Mouse (Mus musculus) cerebellum, adult 8-10 months (tissue): ENCODE measurements at regions not wholly inside any gene's neighbourhood (a gene's known extent, or its start where the extent isn't known, plus 50 kb on each side); places are given as distances from the start of the nearest gene placed in this dataset.

Source experiments
- DNase-seq: peaks from one replicate; pipeline ENCODE4 v3.0.0; 2022

- no peak for DNase-seq
Measured at GRCm38 (mm10) chr13:34576392-34576791, 76.9 kb downstream of the Pxdc1 start.

- no peak for DNase-seq
Measured at GRCm38 (mm10) chr13:34575997-34576314, 77.3 kb downstream of the Pxdc1 start.

DNA sequence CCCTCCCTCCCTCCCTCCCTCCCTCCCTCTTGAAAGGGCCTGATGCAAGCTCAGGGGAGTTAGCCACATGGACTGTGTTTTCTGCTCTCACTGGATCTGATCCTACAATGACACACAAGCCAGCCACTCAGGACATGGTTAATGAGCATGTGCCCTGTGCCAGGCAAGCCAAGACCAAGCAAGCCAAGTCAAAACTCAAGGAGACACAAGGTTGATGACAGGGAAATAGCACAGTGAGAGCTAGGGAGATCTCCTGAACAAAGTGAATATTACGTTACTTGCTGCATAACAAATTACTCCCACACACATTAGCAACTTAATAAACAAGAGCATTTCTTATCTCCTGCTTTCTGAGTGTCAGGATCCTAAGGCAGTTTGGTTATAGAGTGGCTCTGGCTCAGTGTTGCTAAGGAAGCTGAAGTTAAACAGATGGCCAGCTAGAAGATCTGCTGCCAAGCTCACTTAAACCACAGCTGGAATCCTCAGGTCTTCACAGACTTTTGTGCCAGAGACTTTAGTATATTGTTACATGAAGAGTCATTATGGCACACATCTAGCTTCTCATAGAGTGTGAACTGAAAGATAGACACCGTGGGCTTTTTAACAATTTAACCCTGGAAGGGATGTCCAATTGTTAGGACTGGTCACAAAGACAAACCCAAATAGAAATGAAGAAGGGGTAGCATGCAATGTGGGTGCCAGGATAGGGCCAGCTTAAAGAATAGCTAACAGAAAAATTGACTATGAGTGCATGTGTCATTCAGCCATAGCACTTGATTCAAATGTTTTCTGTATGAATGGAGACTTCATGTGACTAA, 77.9 kb downstream of the Pxdc1 start:
- DNase-seq, result no peak

DNA sequence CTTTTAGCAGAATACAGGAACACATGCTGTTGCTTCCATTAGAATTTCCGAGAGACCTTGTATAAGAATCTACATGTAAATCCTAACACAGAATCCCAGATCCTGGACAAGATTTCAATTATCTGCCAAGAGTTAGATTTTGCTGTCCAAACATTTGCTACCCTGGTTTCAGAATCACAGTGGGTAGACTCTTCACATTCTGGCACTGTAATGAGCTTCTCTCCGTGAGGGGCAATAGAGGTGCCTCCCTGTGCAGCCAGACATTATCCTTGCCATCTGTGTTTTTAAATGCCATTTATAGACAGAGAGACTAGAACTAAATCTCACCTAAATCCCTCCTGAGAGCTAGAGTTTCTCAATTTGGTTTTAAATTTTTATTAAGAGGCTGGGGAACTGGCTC, 84.0 kb downstream of the Pxdc1 start:
- no peak for DNase-seq

DNA sequence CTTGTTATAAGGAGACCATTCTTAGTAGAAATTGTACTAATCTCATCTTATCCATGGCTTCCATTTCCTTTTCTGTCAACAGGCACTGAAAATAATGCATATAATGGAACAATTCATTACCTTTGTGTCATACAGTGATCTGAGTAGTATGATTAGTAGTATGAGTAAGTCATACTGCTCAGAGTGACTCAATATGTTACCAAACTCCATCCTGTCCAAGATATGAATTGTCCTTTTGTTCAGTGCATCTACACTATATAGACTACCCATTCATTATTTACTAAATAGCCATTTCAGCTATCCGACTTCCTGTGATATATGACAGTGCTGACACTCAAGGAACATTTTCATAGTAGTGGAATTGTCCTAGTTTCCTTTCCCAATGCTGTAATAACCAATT, 86.6 kb downstream of the Pxdc1 start:
- DNase-seq, result no peak

- no peak for DNase-seq
Measured at GRCm38 (mm10) chr13:34550130-34550884, 103.0 kb downstream of the Pxdc1 start.

GRCm38 (mm10) chr13:34540646-34541045, 112.6 kb downstream of the Pxdc1 start:
- DNase-seq, result no peak

DNA sequence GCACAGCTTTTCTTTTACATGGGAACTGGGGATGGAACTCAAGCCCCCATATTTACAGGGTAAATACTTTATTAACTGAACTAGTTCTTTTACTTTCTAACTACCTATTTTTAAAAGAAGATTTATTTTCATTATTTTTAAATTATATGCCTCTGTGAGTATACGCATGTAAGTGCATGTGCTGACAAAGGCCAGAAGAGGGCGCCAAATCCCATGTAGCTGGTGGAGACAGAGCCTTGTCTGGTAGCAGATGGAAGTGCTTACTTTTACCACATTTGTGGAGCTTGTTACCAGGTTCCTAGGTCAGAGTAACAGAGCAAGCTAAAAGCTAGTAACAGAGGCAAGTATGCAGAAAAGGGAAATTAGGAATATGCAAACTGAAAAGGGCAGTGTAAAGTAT, 119.4 kb downstream of the Pxdc1 start:
- no peak for DNase-seq

DNA sequence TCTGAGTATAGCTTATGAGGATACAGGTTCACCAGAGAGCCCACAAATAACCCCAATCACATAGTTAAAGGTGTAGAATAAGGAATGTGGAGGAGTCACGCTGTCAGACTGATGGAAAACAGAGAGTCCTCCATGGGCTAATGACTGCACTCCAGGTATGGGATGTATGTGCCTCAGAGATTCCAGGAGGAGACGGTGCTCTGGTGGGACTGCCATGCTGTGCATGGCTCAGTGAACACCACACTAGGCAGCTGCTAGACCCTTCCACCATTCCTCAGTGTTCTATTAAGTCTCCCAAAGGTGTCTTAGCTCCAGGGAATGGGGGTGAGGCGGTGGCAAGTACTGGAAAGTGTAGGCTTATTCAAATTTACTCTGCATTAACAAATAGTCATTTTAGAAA, 142.0 kb downstream of the Pxdc1 start:
- no peak for DNase-seq

GRCm38 (mm10) chr13:34507224-34507623, 146.1 kb downstream of the Pxdc1 start:
- DNase-seq, result no peak

GRCm38 (mm10) chr13:34505861-34506260, 147.4 kb downstream of the Pxdc1 start:
- no peak for DNase-seq

DNA sequence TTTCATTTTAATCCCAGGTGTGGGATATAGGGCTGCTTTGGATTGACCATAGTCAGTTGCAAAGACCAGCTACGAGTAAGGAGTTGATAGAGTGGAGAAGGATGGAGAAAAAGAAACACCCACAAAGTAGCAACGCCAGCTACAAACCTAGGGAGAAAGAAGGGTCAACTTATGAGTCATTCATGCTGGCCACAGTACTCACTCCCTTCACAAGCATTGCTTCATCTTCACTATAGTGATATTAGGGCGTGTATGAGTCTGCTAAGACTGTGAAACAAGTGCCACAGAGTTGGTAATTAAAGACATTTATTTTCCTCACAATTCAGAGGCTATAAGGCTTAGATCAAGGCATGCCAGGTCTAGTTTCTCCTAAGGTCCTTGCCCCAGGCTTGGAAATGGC, 148.4 kb downstream of the Pxdc1 start:
- no peak for DNase-seq

DNA sequence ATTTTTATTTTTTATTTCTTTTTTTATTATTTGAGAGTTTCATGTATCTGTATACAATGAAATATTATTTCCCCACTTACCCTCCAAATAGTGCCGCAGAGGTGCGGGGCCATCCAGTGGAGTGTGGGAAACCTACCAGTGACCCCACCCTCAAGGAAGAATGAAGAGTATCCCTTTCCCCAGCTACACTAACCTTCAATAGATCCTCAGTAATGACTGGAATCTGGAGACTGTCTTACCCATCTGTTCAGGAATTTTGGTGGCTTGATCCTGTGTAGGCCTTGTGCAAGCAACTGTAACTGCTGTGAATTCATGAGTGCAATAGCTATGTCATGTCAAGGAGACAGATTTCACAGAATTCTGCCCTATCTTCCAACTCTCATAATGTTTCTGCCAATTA, 153.9 kb upstream of the Slc22a23 start:
- DNase-seq, result no peak

- DNase-seq, result no peak
Measured at GRCm38 (mm10) chr13:34497667-34498066, 152.7 kb upstream of the Slc22a23 start.

DNA sequence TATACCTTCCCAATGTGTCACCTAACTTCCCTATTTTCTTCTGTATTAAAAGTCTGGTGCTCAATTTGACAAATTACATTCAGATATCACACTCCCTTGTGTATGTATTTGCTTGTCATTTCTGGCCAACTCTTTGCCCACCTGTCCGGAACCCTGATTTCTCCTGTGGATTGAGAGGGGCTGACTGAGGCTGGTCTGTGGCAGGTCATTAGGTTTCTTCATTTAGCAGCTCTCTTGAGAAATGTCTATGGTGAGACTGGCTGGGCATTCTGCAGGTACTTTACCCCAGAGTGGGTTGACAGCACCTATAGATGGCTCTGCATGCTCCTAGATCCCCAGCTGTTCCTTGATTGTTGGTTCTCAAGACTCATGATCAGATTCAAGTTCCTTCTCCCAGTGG, 139.8 kb upstream of the Slc22a23 start:
- DNase-seq, result no peak

GRCm38 (mm10) chr13:34481461-34481860, 136.5 kb upstream of the Slc22a23 start:
- no peak for DNase-seq

DNA sequence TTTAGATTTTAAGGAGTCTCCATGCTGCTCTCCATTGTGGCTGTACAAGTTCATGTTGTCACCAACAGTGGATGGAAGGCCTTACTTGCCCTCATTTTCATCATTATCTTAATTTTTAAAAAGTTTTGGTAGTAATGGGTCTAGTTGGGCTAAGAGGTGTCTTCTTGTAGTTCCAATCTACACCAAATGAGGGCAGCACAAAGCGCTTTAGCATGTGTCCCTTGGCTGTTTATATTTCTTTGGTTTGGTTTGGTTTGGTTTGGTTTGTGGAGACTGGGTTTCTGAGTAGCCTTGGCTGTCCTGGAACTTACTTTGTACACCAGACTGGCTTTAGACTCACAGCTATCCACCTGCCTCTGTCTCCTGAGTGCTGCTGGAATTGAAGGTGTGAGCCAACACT, 125.4 kb upstream of the Slc22a23 start:
- no peak for DNase-seq

DNA sequence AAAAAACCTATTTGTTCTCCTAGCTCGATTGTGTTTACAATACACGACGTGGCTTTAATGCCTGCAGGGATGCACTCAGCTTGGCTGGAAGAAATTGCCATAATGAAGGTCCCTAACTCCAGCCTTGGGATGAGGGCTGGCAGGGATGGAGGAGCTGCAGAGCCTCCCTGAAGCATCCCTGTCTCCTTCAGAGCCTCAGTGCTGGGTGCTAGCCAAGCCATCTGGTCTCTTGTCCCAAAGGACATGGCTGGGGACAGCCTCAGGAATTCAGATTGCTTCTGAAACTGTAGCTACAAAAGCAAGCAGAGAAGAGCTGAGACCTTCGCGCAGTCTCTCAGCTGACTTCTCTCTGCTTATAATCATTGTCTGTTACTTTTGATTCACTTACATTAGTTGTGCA, 124.6 kb upstream of the Slc22a23 start:
- DNase-seq, result peak; percentile 69

DNA sequence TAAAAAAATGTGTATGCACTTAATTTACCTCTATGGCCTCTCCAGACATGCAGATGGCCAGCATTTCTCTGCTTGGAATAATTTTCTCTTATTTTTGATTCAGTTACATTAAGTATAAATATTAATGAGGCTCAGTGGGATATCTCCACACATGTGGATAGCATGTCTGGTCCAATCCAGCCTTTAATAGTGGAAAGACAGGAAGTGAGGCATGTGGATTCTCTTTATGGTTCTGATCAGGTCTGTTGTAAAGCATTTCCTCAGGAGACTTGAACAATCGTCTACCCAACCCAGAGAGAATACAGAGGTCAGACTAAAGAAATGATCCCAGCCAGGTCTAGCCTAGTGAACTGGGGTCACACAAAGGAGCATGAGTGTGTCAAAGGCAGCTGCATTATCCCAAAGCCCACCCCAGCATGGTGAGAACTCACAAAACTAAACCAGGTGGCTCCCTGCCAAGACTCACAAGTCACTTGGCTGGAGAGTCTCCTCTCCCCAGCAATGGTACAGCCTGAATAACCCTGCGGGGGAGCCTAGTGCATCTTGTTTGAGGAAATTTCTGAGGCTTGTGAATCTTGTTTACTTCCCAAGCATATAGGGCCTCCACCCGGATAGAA, 123.3 kb upstream of the Slc22a23 start:
- DNase-seq, result no peak

GRCm38 (mm10) chr13:34465862-34466430, 121.0 kb upstream of the Slc22a23 start:
- no peak for DNase-seq

DNA sequence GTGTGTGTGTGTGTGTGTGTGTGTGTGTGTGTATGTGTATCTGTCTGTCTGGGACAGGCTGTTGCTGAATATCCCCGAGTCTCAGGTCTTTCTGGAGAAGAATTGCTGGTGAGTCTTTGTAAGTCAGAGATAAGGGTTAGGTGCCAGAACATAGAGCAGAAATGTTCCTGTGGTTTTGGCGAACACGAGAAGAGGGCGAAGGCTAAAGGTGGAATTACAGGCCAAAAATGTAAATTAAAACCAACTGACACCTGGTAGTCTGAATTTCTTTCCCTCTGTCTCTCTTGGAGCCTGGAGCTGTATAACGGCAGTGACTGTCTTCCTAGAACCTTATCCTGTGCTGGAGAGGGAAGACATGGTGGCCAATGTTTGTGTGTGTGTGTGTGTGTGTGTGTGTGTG, 120.5 kb upstream of the Slc22a23 start:
- DNase-seq, result no peak

GRCm38 (mm10) chr13:34464221-34464620, 119.2 kb upstream of the Slc22a23 start:
- no peak for DNase-seq

DNA sequence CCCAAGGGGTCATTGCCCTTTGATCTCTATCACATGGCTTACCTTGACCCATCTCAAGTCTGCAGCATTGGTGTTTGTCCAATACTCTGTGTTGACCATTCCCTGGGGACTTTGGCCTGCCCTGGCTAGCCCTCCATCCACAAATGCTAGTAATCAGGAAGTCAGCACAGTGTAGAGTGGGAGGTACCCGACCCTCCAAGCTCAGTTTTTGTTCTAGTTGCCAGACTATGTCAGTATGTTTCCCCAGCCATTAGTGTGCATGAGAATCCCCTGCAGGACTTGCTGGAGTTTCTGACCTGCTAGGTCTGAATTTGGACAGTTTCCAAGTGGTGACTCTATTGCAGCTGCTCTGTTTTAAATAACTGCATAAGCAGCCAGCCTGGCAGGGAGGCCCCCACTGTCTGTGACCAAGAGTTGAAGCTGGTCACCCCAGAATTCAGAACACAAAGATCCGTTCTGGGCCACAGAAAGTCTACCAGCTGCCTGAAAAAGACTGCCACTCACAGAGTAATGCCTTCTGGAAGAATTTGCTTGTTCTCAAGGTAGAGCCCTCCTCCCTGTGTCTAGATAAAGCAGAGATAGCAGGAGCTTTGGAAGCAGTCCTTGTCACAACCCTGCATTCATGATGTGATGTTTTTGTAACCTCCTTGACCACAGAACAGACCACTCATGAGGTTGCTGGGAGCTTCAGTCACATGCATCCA, 118.0 kb upstream of the Slc22a23 start:
- DNase-seq, result no peak
